Mouse (Mus musculus) erythroid progenitor cell, adult 5-6 weeks (primary cell): ENCODE data around the gene Gpx4. TPM values are rescaled to one million over a fixed set of nuclear protein-coding genes. Genes with fewer than 3 reads are reported as not detected.

Experiments used
- ATAC-seq: replicated peaks from 2 replicates; pipeline ENCODE4 v1.8.0; 2016; ENCODE audit warnings: moderate number of reproducible peaks, mild to moderate bottlenecking, moderate TSS enrichment, inconsistent platforms; ENCODE audit not compliant: poor library complexity, low FRiP score, severe bottlenecking
- total RNA-seq, 2 experiments: library from RNA; stranded (forward) in 1 of 2; stranded (reverse) in 1 of 2; fragments of 150-400 nt in 1 of 2; fragments of 186-747, 209-891 nt in 1 of 2; gene quantifications; 2 replicates each; pipeline versions ENCODE4 v1.2.3 to v1.2.4; 2015 to 2017; ENCODE audit warnings: low replicate concordance in 2 of 2

The Gpx4 gene
- total RNA-seq, 2 experiments from 2014 or later = 371 to 372 TPM

DNA sequence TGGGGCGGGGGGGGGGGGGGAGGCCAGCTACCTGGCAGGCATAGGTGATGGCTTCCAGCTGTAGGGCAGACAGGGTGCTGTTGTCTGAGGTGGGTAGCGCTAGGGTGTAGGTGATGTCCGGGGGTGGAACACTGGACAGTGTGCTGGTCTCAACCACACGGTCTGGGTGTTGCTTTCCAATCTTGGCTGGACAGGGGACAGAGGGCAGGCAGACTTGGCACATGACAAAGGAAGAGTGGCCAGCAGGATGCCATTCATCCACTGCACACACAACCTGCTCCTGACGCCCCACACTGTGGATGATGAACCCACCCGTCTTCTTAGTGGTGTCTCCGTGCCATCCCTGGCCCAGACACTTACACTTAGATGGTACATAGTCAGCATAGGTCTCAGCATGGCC, 22.3 kb downstream of the Gpx4 start:
- ATAC-seq = no peak

DNA sequence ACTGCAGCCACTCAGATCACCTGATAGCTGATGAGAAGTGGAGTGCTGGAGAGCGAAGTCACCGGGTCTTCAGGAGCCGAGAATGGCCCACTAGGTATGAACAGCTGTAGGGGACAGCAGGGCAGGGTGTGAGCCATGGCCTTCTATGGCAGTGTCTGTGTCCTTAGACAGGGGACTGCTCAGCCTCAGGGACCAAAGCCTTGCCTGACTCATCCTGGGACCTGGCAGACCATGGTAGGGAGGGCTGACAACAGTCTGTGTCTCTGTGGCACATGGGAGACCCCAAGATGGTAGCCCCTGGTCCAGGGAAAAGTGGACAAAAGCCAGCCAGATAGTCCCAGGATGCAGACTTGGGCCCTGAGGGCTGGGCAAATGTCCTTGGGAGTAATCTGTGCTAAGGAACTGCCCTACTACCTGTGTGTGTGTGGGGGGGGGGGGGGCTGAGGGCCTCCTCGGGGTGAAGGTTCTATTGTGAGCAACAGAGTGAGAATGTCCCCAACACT, 23.0 kb downstream of the Gpx4 start:
- no peak for ATAC-seq

DNA sequence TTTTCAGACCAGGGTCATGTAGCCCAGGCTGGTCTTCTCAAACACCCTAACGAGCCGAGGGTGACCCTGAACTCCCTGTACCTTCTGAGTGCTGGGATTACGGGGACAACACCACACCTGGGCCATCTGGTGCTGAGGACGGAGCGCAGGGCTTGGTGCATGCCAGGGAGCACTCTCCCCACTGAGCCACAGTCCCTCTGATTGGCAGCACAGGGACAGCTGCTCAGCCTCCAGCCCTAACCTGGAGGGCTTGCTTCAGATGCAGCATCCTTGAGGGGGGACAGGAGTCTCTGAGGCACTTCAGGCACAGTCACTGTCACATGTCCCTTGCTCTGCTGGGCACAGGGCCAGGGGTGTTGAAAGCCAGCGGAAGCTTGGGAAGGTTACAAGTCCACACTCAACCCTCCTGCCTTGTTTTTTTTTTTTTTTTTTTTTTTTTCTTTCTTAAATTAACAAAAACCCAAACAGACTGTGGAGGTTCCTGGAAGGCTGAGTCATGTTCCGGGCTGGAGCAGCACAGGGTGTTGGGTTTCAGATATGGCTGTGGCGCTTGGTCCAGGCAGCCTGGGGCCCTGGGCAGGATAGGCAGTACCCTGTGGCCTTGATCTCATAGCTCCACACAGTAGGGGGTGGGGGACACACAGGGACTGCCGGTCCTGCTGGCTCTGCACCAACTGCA, 24.0 kb downstream of the Gpx4 start:
- ATAC-seq = peak; percentile 67

DNA sequence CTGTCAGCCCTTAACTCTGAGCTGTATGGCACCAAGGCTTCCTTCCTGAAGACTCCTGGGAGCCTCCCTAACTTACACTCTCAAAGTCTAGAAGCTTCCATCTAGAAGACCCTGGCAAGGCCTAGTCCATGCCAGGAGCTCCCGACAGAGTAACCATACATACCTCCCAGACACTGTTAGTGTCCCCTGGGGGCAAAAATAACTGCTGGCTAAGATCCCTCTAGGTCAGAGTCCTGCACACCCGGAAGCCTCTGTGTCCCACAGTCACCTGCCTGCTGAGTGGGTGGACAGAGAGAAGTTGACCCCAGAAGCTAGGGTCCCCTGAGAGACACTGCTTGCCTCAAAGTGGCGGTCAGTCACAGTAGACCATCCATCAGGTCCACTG, 24.5 kb downstream of the Gpx4 start:
- ATAC-seq = no peak

DNA sequence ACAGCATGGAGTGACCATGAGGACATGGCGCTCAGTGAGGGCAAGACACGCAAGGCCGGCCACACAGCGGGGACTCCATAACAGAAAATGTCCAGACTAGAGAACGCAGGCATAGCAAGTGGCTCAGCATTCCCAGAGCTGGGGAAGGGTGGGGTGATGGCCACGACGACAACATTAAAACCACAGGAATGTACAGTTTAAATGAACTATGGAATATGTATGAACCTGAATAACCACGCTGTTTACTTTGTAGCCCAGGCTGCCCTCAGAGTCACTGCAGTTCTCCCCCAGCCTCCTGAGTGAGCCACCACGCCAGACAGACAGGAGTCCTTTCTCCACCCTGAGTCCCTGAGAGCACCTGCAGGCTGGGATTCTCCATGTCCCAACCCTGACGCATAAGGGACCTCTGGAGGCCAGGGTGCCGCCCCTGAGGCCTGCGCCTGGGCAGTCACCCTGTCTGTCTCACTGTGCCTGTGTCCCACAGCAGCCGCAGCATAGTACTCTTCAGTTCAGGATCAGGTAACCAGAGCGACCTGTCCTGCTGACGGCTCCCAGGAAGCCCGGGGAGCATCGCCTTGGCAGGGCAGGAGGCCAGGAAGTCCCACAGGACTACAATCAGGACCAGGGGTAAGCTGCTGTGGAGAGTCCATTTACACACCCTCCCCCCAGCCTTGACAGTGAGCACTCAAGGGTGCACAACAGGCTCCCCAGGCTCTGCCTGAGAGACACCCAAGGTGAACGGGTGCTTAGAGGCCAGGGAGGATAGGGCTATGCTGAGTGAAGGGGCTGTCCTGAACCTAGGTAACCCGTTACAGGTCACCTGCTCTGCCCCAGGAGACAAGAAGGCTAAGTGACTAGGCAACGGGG, 25.9 kb downstream of the Gpx4 start:
- ATAC-seq = no peak

DNA sequence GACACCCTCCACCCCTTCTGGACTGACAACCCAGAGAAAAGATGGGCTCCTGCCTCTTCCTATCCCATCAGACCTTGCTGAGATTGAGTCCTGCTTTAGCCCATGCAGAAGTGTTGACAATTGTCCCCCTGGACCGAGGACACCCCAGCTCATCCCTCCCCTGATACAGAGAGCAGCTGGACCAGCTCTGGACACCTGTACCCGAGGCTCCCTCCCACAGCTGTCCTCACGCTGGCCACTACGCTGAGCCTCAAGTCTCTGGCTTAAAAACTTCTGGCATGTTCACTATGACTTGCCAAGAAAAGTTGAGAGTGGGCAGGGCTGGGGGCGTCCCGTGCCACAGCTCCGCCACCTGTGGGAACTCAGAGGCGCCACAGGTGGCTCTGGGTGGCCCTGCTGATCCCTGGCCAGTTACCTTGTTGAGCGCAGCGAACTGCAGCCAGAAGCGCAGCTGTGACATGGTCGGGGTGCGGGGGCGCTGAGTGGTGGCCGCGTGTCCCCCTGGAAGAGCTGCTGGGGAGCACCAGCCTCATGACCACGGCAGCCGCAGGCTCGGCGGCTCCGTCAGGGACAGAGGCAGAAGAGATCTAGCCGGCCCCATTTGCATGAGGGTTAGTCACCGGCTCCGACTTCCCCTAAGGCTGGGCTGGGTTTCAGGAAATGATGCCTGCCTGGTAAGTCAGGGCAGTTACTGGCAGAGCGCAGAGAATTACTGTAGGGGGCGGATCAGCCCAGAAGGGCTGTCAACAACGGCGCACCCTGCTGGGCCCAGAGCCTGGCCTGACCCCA, 28.0 kb downstream of the Gpx4 start:
- no peak for ATAC-seq

DNA sequence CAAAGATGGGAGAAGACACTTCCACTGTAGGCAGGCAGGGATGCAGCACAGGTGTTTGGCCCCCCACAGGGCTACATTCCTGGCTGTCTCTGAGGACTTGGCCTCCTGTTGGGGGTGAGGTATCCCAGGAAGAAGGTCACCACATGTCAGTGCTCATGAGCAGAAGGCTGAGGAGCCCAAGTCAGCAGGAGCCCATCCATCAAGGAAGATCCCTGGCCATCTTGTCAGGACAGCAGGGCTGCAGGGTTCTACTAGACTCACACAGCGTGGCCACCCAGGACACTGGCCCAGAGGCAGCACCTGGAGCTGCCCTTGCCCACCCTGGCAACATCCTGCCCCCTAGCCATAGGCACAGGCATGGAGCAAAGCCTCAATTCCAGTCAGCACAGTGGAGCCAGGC, 29.0 kb downstream of the Gpx4 start:
- ATAC-seq = no peak

DNA sequence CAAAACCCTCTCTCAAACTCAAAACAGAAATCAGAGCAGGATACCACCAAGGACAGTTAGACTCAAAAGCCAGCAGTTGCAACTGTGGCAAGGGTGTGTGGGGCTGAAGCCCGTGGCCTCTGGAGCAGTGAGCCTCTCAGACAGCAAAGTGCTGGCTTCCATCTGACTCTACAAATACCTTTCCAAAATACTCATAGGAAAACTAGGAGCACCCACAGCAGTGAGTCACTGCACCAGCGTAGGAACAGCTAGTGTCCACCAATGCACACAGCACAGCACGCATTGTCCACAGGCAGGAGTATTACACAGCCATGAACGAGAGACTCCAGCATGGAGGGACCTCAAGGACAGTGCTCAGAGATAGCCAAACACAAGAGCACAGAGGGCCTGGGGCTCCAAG, 29.4 kb downstream of the Gpx4 start:
- ATAC-seq = no peak

DNA sequence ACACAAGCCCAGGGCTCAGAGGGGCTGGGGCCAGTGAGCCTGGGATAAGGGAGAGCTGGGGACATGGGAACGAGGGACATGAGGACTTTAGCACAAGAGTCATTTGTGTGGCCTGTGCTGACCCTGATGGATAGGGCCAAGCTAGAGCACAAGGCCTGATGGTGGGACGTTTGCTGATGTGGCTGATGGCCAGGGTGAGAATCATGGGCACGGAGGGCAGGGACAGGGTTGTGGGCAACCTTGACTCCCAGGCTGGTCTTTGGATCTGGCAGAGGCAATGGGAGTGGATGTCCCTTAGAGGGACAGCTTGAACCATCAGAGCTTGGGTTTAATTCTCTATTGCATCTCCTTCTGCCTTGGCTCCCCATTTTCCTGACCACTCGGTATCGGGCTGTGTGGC, 30.3 kb downstream of the Gpx4 start:
- no peak for ATAC-seq

DNA sequence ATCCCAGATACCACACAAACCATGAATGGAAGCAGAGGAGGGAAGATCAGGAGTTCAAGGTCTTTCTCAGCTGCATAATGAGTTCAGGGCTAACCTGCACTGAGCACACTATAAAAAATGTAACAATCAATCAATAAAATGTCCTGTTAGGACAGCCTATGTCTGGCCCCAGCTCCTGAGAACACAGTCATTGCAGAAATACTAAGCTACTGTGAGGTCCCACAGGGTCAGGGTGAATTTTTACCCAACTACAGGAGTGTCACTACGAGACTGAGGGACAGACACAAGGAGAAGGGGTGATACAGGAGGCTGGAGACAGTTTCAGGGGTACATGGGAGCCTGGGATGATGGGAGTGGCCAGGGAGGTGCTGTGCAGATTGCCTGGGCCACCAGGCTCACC, 31.4 kb downstream of the Gpx4 start:
- no peak for ATAC-seq

DNA sequence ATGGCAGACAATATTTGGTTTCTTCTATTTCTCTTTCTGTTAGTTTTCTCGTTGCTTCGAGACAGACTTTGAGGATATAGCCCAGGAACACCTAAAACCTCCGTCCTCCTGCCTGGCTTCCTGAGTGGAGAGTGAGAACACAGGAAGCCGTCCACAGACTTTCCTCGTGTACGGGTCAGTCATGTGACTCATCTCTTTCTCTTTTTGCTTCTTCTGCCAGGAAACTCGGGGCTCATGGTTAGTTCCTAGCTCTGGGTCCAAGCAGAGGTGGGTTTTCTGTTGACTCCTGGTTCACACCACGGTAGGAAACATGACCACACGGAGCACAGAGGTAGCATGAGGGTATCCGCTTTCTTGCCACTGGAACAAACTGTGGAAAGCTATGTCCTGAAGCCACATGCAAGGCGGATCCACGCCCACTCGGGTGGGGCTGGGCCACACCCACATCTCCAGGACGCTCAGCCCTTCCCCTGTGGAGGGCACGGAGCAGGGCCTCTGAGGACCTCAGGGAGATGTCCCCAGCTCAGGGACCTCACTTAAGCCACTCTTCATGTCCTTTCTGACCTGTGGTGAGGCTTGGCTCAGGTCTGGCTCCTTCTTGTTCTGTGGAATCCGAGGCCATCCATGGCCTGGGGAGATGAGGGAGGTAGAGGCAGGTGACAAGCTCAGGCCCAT, 33.6 kb downstream of the Gpx4 start:
- ATAC-seq = peak; percentile 82

DNA sequence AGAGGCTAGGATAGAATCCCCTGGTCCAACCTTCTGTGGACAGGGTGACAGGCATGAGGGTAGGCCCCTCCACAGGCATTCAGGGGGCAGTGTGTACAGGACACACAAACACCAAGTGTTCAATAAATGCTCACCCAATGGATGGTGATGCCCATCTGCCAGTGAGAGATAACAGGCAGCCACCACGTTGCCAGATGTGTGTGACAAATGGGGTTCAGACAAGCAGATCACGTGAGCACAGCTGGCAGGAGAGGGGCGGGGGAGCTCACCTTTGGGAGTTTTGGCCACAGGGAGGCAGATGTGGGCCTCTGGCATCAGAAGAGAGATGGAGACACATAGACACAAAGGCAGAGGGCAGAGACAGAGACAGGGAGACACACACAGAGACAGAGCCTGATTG, 34.1 kb downstream of the Gpx4 start:
- ATAC-seq = peak; percentile 87

DNA sequence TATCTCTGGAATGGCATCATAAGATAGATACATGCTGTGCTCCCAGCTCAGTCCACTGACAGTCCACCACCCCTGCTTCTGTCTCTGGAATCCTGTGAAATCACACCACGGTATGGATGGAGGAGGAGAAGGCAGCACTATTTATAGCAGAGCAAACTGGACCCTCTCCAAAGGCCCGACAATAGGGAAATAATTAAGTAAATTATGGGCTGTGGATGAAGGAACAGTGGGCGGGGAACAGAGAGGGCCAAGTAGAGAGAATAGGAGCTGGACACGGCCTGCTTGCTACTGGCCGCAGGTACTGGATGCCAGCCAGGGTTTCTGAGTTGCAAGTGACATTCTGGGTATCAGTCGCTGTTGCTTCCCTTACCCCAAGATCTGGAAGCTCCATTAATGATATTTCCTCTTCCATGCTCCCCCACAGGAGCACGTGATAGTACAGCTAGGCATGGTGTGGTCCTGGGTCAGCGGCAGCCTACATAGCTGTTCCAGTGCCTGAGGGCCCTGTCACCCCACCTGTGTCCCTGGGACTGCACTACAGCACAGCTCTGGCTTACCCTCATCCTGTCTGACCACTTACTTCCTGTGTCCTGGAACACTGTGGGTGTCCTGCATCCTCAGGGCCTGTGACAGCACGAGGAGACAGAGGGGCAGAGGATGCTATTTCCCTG, 38.0 kb downstream of the Gpx4 start:
- no peak for ATAC-seq

DNA sequence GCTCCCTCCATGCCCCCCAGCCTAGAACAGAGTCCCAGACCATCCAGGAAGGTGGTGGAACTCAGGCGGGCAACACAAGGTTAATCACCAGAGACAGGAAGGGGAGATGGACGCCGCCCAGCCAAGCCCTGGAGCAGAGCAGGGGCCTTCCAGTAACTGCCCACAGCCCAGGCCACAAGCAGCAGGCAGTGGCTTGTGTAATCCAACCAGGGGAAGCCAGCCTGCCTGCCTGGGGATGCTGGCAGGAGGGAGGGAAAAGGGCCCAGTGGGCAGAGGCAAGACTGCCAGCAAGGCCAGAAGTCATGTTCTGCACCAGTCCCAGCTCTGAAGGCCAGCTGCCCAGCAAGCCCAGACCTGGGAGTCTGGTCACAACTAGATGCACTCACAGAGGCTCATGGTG, 39.9 kb downstream of the Gpx4 start:
- ATAC-seq = no peak

DNA sequence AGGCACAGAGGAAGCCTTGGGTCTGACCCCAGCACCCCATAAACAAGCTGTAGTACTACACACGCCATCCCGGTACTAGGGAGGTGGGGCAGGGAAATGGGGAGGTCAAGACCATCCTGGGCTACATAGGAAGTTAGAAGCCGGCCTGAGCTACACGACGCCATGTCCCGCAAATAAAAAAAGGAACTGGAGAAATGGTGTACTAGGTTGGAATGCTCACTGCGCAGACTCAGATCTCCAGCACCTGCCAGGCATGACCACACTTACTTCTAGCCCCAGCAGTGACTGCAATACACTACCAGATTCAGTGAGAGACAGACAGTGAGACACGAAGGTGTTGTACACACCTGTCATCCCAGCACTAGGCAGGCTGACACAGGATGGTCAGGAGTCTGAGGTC, 40.5 kb downstream of the Gpx4 start:
- no peak for ATAC-seq

DNA sequence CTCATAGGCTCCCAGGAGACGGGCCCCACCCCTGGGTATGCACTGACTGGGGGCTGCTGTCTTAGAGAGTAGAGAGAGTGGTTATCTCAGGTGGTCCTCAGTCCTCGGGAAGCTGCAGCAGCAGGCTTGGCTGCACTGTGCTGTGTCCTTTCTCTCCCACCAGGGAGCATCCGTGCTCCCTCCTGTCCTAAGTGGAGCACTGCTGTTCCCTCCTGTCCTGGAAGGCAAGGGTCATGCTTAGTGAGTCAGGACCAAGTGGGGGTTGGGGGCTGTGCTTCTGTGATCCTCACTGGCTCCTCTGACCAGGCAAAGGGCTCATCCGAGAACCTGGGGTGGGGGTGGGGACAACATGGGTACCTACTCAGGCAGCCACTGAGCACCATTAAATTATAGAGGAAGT, 42.2 kb downstream of the Gpx4 start:
- ATAC-seq = no peak

DNA sequence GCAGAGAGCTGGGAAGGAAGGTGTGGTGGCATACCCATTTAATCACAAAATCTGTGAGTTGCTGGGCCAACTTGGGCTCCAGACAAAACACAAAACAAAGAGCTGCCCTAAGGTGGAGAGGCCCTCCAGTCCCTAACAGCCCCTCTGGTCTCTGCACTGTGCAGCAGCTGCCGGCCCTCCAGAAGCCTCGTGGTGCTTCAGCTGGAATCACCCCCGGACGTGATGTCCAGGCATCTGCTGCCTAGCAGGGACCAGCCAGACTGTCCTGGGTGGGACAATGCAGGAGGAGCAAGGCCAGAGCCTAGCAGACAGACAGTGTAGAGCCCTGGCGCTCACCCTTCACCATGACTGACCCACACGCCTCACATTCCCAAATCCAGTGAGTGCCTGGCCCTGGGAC, 44.6 kb downstream of the Gpx4 start:
- no peak for ATAC-seq

DNA sequence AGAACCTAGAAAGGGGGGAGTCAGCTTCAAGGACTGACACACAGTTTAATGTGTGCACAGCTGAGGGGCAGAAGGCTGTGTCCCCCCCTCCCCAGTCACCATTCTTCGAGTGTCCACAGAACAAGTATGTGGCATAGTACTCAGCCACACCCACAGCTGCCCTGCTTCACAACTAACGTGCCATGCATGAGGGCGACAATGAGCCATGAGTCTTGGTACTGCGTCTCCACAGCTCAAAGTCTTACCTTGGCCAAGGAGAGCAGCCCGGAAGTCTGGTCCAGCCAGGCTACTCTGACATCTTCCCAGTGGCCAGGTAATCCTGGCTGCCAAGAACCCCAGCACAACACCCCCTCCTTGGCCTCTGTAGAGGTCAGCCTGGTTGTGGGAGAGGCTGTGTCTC, 45.7 kb downstream of the Gpx4 start:
- ATAC-seq = no peak

DNA sequence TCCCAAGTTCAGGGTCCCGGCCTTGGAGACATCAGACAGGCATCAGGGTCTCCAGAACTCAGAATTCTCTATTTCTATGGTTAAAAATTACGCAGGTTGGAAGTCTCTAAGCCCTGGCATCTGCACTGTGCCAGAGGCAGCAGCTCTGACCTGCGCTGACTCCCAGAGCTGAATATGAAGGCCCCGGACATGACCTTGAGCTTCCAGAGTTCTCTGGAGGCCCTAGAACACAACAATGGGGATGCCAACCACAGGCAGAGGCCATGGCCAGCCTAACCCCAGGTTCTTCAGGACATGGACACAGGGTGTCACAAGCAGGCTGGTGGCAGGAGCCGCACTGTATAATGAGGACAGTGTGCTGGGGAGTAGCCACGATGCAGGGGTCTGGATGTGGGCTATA, 47.1 kb downstream of the Gpx4 start:
- ATAC-seq = no peak

DNA sequence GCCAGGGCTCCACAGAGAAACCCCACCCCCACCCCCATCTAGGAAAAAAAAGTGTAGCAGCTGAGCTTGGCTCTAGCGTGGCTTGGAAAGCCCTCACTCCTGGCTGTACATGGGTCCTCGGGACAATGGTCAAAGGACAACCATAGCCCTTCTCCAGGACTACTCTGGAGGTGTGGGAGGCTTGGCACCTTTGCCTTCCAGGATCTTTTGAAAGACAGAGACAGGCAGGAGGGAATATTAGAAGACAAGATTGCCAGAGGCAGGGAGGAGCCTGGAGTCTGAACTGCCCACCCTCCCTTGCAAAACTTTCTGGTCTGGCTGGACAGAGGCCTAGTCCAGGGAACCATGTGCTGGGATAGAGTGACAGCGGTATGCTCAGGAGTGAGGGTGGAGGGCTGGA, 47.7 kb downstream of the Gpx4 start:
- no peak for ATAC-seq
